Mouse (Mus musculus) retina, postnatal 1 day (tissue): Measurements from ENCODE around the gene Plekha8.

Experiments
- DNase-seq: peaks from one replicate; pipeline ENCODE4 v3.0.0-alpha.2; 2012

Gene Plekha8

GRCm38 (mm10) chr6:54594469-54595329, at the start of gene Plekha8:
Plekha8 (plus strand) TSS chr6:54595111.
- DNase-seq = peak; percentile 96

GRCm38 (mm10) chr6:54548314-54549019, 46.4 kb upstream of the Plekha8 start:
- DNase-seq = peak; percentile 49

- DNase-seq = no peak
Measured at GRCm38 (mm10) chr6:54549311-54549710, 45.6 kb upstream of the Plekha8 start.

- DNase-seq = no peak
Measured at GRCm38 (mm10) chr6:54550801-54551323, 44.0 kb upstream of the Plekha8 start.

GRCm38 (mm10) chr6:54552721-54553413, 42.0 kb upstream of the Plekha8 start:
- peak; percentile 55 for DNase-seq

DNA sequence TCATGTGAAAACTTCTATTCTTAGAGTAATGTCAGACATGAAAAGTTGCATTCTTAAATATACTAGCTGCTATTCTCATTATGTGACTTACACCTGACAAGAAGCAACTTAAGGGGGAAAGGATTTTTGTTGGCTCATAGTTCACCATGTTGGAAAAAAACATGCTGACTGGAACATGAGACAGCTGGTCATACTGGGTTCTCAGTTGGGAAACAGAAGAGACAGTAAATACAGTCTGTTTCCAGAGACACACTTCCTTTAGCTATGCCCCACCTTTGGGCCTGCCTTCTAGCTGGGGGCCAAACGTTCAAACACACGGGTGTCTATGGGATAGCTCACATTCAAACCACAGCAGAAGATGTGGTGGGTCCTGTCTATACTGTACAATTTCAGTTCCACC, 41.3 kb upstream of the Plekha8 start:
- no peak for DNase-seq

GRCm38 (mm10) chr6:54554341-54555110, 40.4 kb upstream of the Plekha8 start:
- peak; percentile 94 for DNase-seq

DNA sequence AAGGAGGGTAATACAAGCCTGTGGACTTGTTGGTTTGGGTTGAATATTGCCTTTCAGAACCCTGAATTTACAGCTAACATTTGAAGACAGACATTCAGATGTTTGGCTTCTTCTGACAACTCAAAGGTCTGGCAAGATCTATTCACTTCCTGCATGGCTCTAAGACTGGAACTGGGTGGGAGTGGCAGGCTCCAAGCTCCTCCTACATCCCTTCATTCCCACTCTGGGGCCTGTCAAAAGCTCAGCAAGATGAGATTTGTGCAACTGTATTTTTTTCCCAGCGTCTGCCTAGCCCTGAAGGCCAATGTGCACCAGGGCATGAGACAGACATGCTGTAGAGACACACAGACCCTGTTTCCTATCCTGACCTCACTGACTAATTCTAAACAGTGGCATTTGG, 39.1 kb upstream of the Plekha8 start:
- DNase-seq = peak; percentile 69

DNA sequence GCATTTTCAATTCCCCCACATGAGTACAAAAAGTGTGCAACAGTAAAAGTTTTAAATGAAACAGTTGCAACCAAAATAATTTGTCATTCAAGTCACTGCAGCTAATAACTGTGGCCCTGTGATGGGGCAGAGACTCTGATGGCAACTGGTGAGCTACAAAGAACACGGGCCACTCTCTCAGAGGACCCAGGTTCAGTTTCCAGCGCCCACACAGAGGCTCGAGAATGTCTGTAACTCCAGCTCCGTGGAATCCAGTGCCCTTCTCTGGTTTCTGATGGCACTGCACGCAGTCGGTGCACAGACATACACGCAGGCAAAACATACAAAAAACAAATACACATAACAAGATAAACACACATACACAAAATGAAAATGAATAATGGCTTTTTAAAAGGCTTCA, 37.2 kb upstream of the Plekha8 start:
- DNase-seq = no peak

- DNase-seq = peak; percentile 64
Measured at GRCm38 (mm10) chr6:54558466-54558865, 36.4 kb upstream of the Plekha8 start.

DNA sequence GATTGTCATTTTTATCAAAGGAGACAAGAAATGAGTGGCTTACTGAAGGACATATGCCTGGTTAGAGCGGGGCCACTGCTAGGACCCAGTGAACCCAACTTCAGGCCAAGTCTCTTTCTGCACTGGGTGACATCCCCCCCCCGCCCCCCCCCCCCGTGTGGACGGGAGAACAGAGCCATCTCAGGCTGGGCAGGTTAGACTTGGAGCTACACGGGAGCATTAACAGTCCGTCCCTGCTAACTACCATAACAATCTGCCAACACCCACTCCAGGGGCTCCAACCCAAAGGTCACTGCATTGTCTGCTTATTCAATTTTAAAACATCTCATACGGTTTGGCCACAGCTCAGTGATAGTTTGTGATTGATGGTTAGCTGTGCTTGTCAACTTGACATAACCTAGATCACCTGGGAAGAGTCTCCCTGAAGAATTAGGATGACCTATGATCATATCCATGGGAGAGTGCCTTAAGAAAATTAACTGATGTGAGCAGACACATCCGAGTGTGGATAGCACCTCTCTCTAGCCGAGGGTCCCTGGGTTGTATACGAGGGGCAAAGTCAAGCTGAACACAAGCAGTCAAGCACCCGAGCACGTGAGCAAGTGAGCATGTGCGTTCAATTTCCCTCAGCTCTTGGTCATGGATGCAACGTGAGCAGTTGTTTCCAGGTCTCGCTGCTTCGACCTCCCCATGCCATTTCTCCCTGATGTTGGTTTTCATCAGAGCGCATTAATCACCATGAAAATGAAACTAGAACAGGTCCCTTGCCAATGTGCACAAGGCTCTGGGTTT, 32.7 kb upstream of the Plekha8 start:
- DNase-seq = no peak

- DNase-seq = no peak
Measured at GRCm38 (mm10) chr6:54563561-54563960, 31.4 kb upstream of the Plekha8 start.

DNA sequence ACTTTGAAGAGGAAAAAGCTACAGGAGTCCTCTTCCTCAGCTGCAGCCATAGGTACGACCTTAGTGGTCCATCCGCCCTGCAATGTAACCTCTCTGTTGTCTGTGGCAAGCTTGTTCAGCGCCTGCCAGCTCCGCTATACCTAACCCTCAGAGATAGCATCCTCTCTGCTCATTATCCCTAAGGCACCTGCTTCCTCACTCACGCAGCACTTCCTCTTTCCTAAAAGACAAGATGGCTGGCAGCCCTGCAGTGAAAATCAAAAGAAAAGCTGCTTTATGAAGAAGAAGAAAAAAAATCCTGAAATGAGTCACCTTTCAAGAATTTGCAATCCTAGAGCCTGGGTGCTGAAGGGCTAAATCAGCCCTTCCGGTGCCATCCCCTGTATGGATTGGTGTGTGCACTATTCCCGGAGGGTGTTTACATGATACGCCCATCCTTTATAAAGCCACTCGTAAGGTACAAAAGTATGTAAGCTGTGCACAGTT, 30.4 kb upstream of the Plekha8 start:
- DNase-seq = peak; percentile 59

DNA sequence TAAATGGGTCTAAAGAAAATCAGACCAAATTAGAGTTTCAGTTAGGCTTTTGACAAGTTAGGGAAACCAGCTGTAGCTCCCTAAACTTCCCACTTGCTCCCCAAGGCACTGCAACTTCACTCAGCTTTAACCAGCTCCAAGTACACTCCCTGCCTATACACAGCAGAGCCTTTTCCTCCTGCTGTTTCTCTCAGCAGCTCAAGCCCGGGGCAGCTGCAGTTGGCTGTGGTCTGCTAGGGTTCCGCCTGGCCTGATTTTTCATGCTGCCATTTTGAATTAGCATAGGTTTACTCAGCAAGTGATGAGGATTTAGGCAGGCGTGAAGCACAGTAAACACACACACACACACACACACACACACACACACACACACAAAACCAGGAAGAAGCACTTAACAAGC, 29.9 kb upstream of the Plekha8 start:
- peak; percentile 91 for DNase-seq

DNA sequence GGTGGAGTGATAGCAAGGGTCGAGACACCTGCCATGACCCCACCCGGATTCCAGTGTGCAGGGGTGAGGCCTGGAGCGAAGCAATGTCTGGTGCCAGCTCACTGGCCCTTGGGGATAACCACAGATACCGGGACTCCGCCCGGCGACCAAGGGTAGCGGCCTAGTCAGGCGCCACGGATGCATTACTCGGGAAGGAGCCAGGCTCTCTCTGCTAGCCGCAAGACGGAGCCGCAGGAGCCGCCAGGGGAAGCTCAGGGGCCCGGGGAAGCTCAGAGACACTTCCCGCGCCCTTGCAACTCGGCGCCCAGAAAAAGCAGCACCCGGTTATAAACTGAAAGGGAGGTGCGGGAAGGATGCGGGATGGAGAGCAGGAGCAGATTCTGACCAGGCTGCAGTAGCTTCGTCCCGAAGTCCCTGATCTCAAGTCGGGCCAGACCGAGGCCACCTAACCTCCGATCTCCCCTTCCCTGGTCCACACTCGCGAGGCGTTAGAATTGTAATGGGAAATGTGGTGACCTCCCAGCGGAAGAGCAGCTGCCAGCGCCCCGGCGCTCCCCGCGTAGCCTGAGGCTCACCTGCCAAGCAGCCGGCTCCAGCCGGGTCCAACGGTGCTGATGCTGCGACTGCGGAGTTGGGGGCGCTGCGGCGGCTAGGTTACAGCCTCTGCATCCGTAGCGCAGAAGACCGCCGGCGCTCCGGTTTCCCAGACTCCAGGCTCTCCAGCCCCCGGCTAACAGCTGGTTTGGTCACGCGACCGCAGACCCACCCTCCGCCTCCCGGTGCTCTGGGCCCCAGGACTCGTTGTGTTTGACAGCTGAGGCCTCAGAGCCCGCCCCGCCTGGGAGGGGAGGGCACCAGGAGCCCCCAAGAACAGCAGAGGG, 29.0 kb upstream of the Plekha8 start, which contains the start of gene Scrn1:
Gene Scrn1 (minus strand): TSS at position 825 of the 881 bp plus-strand sequence.
- DNase-seq = peak; percentile 91

- DNase-seq = no peak
Measured at GRCm38 (mm10) chr6:54566546-54566919, 28.4 kb upstream of the Plekha8 start.

DNA sequence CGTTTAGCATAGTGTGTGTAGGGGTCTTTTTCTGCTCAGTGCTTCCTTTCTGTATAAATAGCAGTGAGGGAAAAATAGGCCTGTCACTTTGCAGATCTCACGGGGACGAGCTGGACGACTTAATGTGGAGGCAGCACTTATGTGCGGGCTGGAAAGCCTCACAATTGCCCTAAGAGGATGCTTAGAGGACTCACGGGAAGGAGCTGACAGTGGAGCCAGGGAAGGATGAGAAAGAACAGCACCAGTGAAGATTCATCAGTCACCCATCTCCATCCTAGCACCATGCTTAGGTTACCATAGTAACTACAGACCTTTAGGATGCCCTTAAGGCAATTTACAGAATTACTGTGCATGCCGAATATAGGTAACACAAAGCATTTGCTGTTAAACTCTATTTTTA, 25.1 kb upstream of the Plekha8 start:
- DNase-seq = peak; percentile 56

- DNase-seq = peak; percentile 78
Measured at GRCm38 (mm10) chr6:54573218-54573955, 21.5 kb upstream of the Plekha8 start.

- peak; percentile 80 for DNase-seq
Measured at GRCm38 (mm10) chr6:54586175-54586574, 8.7 kb upstream of the Plekha8 start.

DNA sequence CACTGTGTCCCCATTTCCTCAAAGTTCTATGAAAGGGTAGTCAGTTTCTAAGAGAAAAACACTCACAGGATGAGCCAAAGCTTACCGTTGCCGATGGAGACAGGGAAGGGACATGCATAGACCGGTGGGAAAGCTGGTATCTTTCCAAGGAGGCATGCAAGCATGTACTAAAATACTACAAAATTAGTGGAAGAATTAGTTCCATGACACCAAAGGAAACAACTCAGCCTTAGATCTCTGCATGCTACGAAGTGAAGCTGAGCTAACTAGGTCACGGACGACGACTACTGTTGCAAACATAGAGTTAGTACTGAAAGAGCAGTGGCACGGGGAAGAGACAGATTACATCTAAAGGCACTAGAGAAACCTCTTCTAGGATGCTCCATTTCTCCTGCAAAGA, 8.0 kb upstream of the Plekha8 start:
- peak; percentile 45 for DNase-seq
